Mouse (Mus musculus): Measurements from ENCODE around the gene Odf2l.
A peak's percentile ranks its signal among the peaks of the same experiment; 100 is the strongest.

Gene Odf2l

DNA sequence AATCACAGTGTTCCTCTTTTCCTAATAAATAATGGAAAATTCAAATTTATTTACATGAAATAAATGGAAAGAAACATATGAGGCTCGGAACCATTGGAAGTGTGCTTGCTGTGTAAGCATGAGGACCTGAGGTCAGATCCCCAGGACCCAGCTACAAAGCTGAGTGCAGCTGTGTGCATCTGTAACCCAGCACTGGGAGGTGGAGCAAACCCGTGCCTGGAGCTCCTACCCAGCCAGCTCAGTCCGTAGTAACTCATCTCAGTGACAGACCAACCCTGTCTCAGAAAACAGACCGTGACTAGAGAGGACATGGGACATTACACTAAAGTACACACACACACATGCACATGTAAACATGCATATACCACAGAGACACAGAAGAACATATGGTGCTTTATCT, 21.8 kb downstream of the Odf2l start:
- no peak for DNase-seq (ENCODE audit: low read depth)

DNA sequence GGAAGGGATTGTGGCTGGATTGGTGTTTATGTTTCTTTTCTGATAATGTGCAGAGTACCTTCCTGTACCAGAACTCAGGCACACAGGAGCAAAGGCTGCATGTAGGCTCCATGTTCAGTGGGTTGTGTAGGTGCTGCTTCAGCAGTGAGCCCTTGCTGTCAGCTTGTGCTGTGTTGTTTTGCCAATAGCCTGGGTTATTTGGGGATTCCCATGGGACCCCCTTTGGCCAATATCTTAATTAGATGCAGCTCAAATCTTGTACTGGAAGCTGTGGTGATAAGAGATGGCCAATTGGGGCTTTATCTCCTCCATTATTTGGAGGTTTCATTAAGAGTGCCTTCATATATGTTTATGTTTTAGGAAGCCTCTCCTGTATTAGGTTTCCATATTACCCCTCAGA, 24.5 kb downstream of the Odf2l start:
- DNase-seq (ENCODE audit: low read depth): no peak

DNA sequence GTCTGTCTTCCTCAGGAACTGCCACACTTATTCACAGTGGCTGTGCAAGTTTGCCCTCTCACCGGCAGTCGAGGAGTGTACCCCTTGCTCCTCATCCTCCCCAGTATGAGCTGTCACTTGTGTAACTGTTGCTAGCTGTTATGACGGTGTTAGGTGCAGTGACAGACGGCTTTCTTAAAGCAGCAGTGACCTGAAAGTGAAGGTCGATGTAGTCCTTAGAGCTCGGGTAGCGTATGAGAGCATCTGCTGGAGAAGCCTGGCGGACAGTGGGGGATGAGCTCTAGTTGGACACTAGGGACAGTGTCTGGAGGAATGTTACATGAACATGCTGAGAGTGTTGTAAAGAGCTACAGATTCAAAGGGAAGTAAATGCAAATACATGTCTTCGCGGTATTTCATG, 25.5 kb downstream of the Odf2l start:
- DNase-seq (ENCODE audit: low read depth): no peak

DNA sequence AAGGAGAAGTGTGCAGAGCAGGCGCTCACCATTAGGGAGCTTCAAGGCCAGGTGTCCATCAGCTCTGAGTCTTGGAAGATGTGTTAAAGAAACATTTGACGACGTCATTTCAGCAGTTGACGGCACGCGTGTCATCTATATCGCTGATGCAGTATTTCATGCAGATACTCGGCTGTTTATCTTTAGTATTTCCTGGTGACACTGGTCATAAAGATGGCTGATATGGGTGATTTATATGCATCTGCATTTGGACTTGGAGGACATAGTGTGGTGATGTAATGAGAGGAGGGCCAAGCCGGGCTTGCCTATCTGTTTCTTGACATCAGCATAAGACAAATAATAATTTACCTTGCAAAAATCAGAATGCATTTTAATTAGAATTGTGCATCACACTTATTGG, 28.5 kb downstream of the Odf2l start:
- no peak for DNase-seq (ENCODE audit: low read depth)

DNA sequence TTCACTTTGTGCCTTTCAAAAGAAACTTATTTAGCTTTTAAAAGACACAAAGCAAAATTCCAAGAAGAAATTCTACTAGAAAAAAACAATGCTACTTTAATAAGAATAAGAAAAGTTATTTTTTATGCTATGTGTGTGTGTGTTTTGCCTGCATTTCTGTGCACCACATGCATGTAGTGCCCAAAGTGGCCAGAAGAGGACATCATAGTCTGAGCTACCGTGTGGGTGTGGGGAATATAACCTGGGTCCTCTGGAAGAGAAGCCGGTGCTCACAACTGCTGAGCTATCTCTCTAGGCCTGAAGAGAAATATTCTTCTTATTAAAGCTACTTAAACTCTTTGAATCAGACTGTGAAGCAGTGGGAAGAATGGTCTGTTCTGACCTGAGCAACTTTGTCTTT, 29.1 kb downstream of the Odf2l start:
- DNase-seq (ENCODE audit: low read depth): no peak

DNA sequence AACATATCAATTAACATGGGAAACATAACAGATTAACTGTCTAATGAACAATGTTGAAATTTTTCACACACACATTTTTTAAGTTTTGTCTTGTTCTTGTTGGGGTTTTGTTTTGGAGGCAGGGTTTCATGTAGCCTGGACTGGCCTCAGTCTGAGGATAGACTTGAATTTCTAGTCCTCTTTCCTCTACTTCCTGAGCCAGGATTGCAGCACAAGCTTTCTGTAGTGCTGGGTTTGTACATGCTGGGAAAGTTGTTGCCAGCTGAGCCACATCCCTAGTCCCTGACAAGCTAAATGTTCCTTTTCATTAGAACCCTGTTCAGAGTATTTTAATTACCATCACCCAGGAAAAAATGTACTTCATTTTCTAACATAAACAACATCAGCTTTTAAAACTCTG, 29.6 kb downstream of the Odf2l start:
- no peak for DNase-seq (ENCODE audit: low read depth)

DNA sequence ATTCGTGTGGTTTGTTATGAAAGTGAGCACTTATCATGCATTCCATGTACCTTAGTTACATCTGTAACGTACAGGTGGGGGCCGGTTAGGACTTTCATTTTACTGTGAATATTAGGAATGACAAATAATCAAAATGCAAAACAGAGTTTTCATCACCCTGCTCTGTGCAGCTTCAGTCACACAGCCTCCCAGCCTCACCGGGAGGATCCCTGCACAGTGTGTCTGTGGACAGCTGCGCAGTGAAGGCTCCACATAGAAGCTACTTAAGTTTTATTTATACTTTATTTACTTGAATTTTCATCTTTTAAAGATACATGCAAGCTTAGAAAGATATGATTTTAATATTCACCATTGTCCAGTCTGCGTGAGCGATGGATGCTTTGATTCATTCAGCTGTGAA, 32.7 kb downstream of the Odf2l start:
- DNase-seq (ENCODE audit: low read depth): no peak

DNA sequence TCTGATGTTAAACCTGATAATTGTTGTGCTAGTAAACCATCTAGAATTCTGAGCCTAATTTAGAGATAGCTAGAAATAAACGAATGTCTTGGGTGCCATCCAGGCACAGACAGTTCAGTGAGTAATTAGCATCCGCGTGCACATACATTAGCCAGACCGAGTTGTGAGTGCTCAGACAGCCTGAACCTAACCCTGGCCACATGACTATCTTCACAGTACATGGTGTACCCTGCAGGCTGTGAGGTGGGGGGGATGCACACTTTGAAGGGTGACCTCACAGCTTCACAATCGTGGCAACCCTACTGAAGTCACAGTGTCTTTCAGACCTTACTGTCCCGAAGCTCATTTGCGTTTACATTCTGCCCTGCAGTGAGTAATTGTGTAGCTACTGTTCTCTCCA, 33.5 kb downstream of the Odf2l start:
- DNase-seq (ENCODE audit: low read depth): no peak

DNA sequence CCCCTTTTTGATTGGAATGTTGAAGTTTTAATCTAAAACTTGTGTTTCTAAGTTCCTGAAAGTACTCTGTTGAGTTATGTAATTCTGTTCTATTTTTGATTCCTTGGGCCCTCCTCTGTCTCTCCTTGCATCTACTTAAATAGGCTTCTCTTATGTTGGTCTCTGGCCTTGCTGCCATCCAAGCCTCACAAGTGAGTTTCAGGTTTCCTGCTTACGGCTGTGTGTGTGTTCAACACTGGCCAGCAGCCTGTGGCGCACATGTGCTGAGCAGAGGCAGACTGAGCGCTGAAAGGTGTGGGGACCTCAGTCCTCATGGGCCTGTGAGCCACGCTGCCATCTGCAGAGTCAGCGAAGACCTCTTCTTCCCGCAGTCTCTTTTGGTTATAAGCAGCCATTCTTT, 38.5 kb downstream of the Odf2l start:
- DNase-seq (ENCODE audit: low read depth): no peak

DNA sequence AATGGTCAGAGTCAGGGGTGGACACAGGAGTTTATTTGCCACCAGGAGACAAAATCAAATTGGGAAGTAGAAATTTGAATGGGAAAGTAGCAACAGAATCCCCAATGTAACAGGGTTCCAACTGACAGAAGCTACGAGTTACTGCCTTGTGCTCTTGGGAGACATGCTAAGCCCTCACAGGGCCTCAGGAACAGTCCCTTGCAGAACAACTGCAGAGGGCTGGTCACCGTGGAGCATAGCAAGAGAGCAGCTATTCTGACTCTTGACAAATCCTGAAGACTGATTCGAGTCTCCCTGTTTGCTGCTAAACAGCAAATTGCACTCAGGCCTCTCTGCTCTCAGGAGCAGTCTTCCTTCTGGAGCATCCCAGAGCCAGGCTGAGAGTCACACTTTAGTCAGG, 40.1 kb downstream of the Odf2l start:
- no peak for DNase-seq (ENCODE audit: low read depth)

DNA sequence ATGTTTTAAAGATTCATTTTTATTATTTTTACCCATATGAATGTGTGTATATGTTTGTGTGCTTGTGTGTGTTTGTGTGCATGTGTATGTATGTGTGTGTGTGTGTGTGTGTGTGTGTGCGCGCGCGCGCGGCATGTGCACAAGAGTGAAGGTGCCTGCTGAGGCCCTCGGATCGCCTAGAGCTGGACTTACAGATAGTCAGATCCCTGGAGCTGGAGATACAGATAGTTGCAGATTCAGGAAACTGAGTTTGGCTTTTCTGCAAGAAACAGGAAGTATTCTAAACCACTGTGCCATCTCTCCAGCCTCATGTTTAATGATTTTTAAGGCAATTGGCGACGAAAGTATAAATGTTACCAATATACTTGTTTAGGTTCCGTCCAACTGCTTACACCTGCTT, 48.4 kb downstream of the Odf2l start:
- peak; percentile 22 for DNase-seq (ENCODE audit: low read depth)

DNA sequence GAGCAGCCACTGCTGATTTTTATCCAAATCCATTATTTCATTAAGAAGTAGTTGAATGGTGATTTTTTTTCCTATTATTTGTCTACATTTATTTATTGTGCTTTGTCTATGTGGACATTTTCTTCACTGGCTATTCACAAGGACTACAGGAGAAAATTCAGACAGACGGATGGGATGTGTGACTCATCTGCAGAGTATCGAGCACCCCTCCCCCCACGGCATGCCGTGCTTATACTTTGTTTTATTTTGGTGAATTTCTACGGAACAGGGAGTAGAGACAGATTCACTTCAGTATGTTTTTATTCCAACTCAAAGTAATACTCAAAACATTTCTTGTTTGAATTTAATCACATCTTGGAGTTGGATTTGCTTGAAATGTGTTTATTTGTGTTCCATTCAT, 49.4 kb downstream of the Odf2l start:
- no peak for DNase-seq (ENCODE audit: low read depth)

DNA sequence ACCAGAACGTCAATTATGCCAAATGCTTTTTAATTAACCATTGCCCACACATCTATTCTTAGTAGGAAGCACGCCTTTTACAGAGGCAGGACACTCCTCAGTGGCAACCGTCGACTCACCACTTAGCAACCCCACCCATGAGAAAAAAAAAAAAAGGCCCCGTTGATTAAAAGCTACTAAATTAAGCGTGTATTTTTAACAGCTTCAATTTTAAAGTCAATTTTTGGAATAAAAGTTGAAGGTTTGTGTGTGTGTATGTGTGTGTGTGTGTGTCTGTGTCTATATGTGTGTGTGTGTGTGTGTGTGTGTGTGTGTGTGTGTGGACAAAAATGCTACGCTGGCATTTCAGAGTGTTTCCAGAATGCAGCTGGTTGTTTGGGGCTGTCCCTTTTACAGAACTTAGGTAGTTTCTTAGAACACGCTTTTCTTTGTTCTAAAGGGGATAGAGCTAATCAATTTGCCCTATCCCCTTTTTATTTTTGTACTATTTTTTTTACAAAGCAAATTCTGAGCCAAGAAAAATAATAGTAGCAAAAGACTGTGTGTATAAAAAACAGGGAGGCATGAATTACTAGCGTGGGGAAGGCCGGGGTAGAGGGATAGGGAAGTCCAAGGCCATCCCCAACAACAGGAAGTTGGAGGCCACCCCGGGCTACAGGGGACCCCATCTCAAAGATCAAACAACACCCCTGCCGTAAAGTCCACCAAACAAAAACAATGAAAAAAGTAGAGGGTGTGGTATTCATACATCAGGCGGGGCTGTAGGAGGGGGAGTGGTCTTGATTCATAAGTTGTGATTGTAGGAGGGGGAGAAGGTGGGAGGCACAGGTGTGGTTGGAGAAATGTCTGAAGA, 50.7 kb downstream of the Odf2l start:
- DNase-seq (ENCODE audit: low read depth): no peak

DNA sequence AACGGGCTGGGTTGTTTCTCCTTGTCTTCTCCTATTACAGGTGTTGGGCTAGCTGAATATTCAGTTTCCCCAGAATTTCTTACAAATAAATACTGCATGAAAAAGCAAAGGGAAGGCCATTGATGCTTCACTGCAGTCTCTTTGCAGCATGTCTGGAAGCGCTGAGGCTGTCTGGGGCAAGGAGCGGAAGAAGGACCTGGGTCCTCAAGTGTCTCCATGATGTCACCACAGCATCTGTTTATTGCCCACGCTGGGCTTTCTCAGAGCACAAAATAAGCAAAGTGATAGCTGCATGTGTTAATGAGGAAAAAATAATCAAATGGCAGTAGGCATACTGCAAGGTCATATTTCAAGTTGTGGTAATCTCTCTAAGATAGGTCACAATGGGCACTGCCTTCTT, 51.6 kb downstream of the Odf2l start:
- no peak for DNase-seq (ENCODE audit: low read depth)

DNA sequence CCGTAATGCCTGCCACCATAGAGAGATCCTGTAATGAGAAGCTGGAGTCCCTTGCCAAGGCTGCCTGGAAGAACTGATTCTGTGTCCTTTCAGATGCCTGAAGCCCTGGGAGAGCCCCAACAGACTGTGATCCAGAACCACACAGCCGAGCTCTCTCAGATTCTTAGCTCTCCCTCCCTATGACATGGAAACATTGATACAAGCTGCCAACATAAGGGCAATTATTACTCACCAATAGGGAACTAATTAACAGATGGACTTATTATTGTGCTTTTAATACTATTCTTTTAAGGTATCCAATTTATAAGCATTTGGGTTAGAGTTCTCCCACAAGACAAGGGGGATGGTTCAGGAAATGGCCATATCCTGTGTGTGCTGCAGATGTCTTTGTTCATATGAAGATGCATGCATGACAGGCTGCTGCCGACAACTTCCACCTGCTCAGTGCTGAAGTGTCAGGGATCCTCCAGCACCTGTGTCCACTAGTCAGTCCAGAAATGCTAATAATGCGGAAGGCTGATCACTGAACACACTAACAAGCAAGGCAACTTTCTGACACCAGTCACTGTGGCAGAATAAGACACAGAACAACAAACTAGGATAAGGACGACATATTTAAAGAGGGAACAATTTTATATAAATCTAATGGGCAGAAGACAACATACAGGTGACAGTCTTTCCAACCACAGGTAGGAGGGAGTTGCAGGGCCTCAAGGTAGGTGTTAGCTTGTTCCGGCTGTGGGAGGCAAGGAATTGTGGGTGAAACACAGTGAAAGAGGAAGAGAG, 52.4 kb downstream of the Odf2l start:
- no peak for DNase-seq (ENCODE audit: low read depth)

DNA sequence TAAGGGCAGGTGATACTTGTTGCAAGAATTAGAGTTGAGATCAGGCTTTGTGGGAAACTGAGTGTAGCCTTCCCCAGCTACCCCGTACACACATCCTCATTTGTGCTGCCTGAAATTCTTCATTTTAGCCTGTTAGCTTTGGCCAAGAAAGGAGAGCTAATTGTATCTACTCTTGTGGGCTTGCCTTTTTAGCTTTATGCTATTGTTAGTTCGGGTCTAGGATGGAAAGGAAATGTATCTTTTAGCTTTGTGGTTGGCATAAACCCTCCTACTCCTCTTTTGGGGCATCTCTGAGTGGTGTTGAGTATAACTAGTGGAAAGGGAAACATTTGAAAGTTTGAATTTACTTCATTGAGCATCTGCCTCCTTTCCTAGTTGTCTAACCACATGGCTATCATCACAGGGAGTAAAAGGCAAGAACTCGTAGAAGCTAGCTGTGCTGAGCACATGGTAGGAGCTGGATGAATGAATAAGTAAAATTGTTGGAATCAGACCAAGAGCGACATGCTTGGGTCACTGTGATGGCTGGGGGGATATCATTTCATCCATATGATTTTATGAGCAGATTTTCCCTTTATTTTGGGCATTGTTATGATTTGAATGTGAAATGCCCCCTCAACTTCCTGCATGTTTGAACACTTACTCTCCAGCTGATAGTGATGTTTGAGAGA, 53.1 kb downstream of the Odf2l start:
- no peak for DNase-seq (ENCODE audit: low read depth)

DNA sequence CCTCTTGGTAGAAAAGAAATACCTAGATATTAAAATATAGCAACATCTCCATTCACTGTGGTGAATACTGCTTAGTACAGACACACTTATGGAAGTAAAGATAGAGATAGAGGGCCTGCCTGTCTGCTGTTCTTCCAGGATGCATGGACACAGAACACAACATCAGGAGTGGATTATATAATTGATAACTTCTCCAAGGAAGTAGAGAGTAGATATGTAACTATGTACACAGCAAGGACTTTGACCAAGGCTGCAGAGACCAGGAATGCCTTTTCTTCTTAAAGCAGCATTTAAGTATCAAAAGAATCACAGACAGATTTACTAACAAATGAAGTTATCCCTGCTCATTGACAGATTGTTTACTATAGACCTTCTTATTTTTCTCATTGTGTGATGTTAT, 66.3 kb downstream of the Odf2l start:
- no peak for DNase-seq (ENCODE audit: low read depth)

DNA sequence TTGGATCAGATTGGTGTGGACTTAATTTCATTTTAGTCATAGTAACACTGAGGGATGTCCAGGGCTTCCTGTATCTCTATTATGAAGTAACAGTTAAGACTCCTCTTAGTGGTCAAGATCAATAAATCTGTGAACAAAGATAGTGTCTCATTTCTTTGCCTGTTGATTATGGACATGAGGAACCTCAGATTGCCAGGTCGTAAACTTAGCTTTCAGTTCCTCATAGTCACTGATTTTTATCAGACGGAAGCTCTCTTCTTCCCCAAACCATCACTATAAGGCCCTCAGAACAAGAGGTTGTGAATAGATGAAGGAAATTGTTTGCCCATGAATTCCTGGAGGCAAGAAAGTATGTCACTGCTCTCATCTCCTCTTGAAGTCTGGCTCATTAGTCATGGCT, 73.6 kb downstream of the Odf2l start:
- no peak for DNase-seq (ENCODE audit: low read depth)

DNA sequence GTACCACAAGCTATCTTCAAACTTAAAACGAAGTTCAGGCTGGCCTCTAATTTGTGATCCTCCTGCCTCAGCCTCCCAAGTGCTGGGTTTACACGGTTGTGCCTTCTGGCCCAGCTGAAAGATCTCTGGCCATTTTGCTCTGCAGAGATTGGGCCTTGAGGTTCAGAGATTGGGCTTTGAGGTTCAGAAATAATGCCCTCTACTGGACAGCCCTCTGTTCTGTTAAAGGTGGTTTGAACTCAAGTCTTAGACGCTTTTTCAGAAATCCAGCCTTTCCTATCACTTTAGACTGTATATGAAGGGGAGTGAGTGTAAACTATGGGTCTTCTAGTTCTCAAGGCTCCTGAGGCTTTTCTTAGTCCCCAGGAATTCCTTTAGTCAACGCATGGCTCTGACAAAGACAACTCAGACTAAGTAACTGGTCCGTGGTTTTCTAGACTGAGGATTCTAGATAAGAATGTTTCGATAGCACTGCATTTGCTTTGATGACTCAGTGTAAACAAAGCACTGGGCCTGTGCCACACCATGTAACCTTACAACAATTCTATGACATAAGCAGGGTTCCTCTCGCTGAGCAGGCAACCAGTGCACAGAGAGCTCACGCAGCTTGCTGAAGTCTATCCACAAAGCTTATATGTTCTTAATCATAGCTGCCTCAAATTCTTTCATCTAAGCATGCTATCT, 77.0 kb downstream of the Odf2l start:
- DNase-seq (ENCODE audit: low read depth): peak; percentile 31

DNA sequence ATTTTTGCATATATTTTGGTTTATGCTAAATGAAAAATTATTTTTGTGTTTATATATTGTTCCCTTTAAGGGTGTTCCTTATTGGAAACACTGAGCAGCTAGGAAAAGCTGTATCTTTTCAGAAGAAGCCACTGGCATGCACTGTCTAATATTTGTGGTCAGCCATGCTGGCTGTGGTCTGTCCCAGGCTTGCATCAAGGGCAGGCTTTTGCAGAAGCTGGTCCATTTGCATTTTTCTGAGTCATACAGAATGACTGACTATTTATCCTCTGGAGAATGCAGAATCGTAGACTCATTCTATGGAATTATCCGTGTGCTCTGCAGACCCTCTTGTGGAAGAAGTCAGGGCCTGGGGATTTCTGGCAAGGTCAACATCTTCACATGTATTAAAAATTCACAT, 79.7 kb downstream of the Odf2l start:
- peak; percentile 6 for DNase-seq (ENCODE audit: low read depth)
